Mouse (Mus musculus): ENCODE measurements at regions not wholly inside any gene's neighbourhood (a gene's known extent, or its start where the extent isn't known, plus 50 kb on each side); places are given as distances from the start of the nearest gene placed in this dataset.

- no peak for TF ChIP-seq CTCF (conservative IDR thresholded peaks at IDR 0.05; ENCODE audit: insufficient read depth, insufficient read length, low read depth, low read length)
- TF ChIP-seq POLR2A (IDR thresholded peaks at IDR 0.05; ENCODE audit: low read depth, low read length) = no peak
Measured at GRCm38 (mm10) chr10:118765544-118766441, 104.2 kb downstream of the Dyrk2 start.
